Mouse (Mus musculus) stomach, postnatal 0 days (tissue): ENCODE results near the gene 4930562C15Rik. TPM values are rescaled to one million over a fixed set of nuclear protein-coding genes. Genes with fewer than 3 reads are reported as not detected.

Experiments
- ATAC-seq: fragments of 200-750 bp; cut with Nextera tagmentation; 2 replicates; pipeline ENCODE4 v1.8.0; 2017; ENCODE audit not compliant: low FRiP score, low TSS enrichment
- DNase-seq: peaks from one replicate; pipeline ENCODE4 v3.0.0-alpha.2; 2016; ENCODE audit warnings: low spot score
- H3K27ac ChIP-seq: fragments of 300-500 bp; sonication (generic); replicated peaks from 2 replicates; pipeline ENCODE4 v1.5.1; 2014; ENCODE audit warnings: mild to moderate bottlenecking, control low read depth
- H3K27me3 ChIP-seq: fragments of 300-500 bp; sonication (generic); 2 replicates; pipeline ENCODE4 v1.6.1; 2014; ENCODE audit warnings: low read length; ENCODE audit not compliant: control insufficient read depth, insufficient read depth
- H3K36me3 ChIP-seq: fragments of 300-500 bp; sonication (generic); 2 replicates; pipeline ENCODE4 v1.6.1; 2014; ENCODE audit warnings: low read length, mixed read lengths; ENCODE audit not compliant: control insufficient read depth, insufficient read depth
- H3K4me1 ChIP-seq: fragments of 300-500 bp; sonication (generic); replicated peaks from 2 replicates; pipeline ENCODE4 v1.6.1; 2014; ENCODE audit warnings: antibody characterized with exemption; ENCODE audit not compliant: control insufficient read depth, insufficient read depth
- H3K4me2 ChIP-seq: fragments of 300-500 bp; sonication (generic); replicated peaks from 2 replicates; pipeline ENCODE4 v1.6.1; 2014; ENCODE audit warnings: low read depth, mild to moderate bottlenecking, control low read depth, moderate library complexity
- H3K4me3 ChIP-seq: fragments of 300-500 bp; sonication (generic); 2 replicates; pipeline ENCODE4 v1.5.1; 2014; ENCODE audit warnings: low read depth, low read length, control low read depth
- H3K9ac ChIP-seq: fragments of 300-500 bp; sonication (generic); 2 replicates; pipeline ENCODE4 v1.6.1; 2014; ENCODE audit warnings: mild to moderate bottlenecking, low read length, control low read depth, mixed read lengths
- H3K9me3 ChIP-seq: fragments of 300-500 bp; sonication (generic); 2 replicates; pipeline ENCODE4 v1.6.1; 2016; ENCODE audit warnings: low read length; ENCODE audit not compliant: control insufficient read depth
- CTCF ChIP-seq: IDR thresholded peaks from 2 replicates; pipeline ENCODE4 v1.5.1; 2016; ENCODE audit warnings: antibody characterized with exemption, low read depth, mild to moderate bottlenecking, moderate library complexity
- EP300 ChIP-seq: optimal IDR thresholded peaks from 2 replicates; pipeline ENCODE3; 2016; ENCODE audit warnings: antibody characterized with exemption
- WGBS: fragments of 180-500 bp; shearing (Covaris S2); extraction: QIAGEN DNeasy Blood & Tissue Kit; methylation state at CpG from one replicate; pipeline ENCODE4 v1.1.7; 2014; 5-methylcytosine and 5-hydroxymethylcytosine counted together
- polyA plus RNA-seq: library from polyadenylated mRNA; unstranded; fragments of >200 nt; fragmentation: Nextera tagmentation; extraction: Ambion mirVana; gene quantifications from 2 replicates; pipeline ENCODE4 v1.2.1, GENCODE M21; 2015

The 4930562C15Rik gene
- polyA plus RNA-seq, 1 experiment from 2014 or later, result 0.32 TPM

GRCm38 (mm10) chr16:4912907-4913782 is 77.9 kb downstream of the 4930562C15Rik start:
- TF ChIP-seq EP300 (no peak), CTCF (peak; percentile 24; the same call in 1 of the 2 replicates)
- Histone ChIP-seq H3K27ac (peak overlapping the region; percentile 87), H3K27me3 (no peaks in the 10 kb centered on the region), H3K4me2 (no peak overlapping the region), H3K4me1 (0 out of 2 replicates have a peak, but pooled peaks cover 2% of the 10 kb centered on the region), H3K4me3 (no peak overlapping the region), H3K9me3 (no peaks in the 10 kb centered on the region), H3K36me3 (peaks cover 22% of the 10 kb centered on the region), H3K9ac (no peak overlapping the region; the same call in 1 of the 2 replicates)
- DNase-seq (no peak), ATAC-seq (peak; percentile 67)
- WGBS, result 62% methylated on average over 11 of the region's 11 CpGs

- H3K36me3 ChIP-seq, result peaks cover 28% of the 10 kb centered on the region
- peak overlapping the region; percentile 87 for H3K27ac ChIP-seq
- H3K9me3 ChIP-seq, result no peaks in the 10 kb centered on the region
- WGBS, result 33% methylated on average over 12 of the region's 12 CpGs
- H3K27me3 ChIP-seq, result no peaks in the 10 kb centered on the region
- TF ChIP-seq CTCF (peak; percentile 99), EP300 (no peak)
- no peak overlapping the region for H3K9ac ChIP-seq
- H3K4me3 ChIP-seq, result no peak overlapping the region
- H3K4me1 ChIP-seq, result 0 out of 2 replicates have a peak, but pooled peaks cover 2% of the 10 kb centered on the region
- H3K4me2 ChIP-seq, result 0 out of 2 replicates have a peak overlapping the region, but pooled peaks have one; percentile 6
- peak; percentile 63 for ATAC-seq
- peak; percentile 87 for DNase-seq
Measured at GRCm38 (mm10) chr16:4913783-4914735, 78.8 kb downstream of the 4930562C15Rik start.

GRCm38 (mm10) chr16:4915931-4916330 is 80.7 kb downstream of the 4930562C15Rik start:
- Histone ChIP-seq H3K36me3 (peaks cover 23% of the 10 kb centered on the region), H3K9ac (no peak overlapping the region), H3K9me3 (no peaks in the 10 kb centered on the region), H3K27me3 (no peaks in the 10 kb centered on the region), H3K4me1 (0 out of 2 replicates have a peak, but pooled peaks cover 2% of the 10 kb centered on the region), H3K27ac (no peak overlapping the region), H3K4me3 (no peak overlapping the region), H3K4me2 (no peak overlapping the region)
- 0 out of 2 replicates have a peak, but pooled peaks have one; percentile 9 for ATAC-seq
- 86% methylated on average over 3 of the region's 3 CpGs for WGBS
- DNase-seq, result no peak
- TF ChIP-seq CTCF, result no peak
- TF ChIP-seq EP300, result no peak

- no peak overlapping the region for H3K27ac ChIP-seq
- no peak overlapping the region for H3K9ac ChIP-seq
- H3K36me3 ChIP-seq, result peaks cover 21% of the 10 kb centered on the region
- no peaks in the 10 kb centered on the region for H3K27me3 ChIP-seq
- H3K9me3 ChIP-seq, result no peaks in the 10 kb centered on the region
- ATAC-seq, result no peak
- no peak overlapping the region for H3K4me3 ChIP-seq
- no peak for TF ChIP-seq CTCF
- no peak for TF ChIP-seq EP300
- WGBS, result 80% methylated on average over 2 of the region's 2 CpGs
- H3K4me2 ChIP-seq, result no peak overlapping the region
- DNase-seq, result no peak
- H3K4me1 ChIP-seq, result 0 out of 2 replicates have a peak, but pooled peaks cover 2% of the 10 kb centered on the region
Measured at GRCm38 (mm10) chr16:4916608-4917007, 81.4 kb downstream of the 4930562C15Rik start.

Other genes starting within 250 kb of the 4930562C15Rik start
- gene Glis2, start 240.7 kb upstream of the 4930562C15Rik start, polyA plus RNA-seq, result 11.6 and 11.7 TPM in 2 replicates
- gene Pam16, start 210.4 kb upstream of the 4930562C15Rik start, polyA plus RNA-seq, result 65.4 and 71.9 TPM in 2 replicates
- 8.8 and 9.6 TPM in 2 replicates for gene Vasn, start 195.5 kb upstream of the 4930562C15Rik start, polyA plus RNA-seq
- 47.0 and 49.2 TPM in 2 replicates for gene Dnaja3, start 195.4 kb upstream of the 4930562C15Rik start, polyA plus RNA-seq
- gene Coro7, start 155.6 kb upstream of the 4930562C15Rik start, polyA plus RNA-seq, result 7.6 and 8.1 TPM in 2 replicates
- gene Nmral1, start 116.1 kb upstream of the 4930562C15Rik start, polyA plus RNA-seq, result 15.5 and 17.2 TPM in 2 replicates
- gene Hmox2, start 109.1 kb upstream of the 4930562C15Rik start, polyA plus RNA-seq, result 57.4 and 60.6 TPM in 2 replicates
- gene Cdip1, start 45.1 kb upstream of the 4930562C15Rik start, polyA plus RNA-seq, result 35.4 and 38.8 TPM in 2 replicates
- 32.1 and 40.0 TPM in 2 replicates for gene Ubald1, start 44.9 kb downstream of the 4930562C15Rik start, polyA plus RNA-seq
- 43.0 and 44.0 TPM in 2 replicates for gene Mgrn1, start 50.8 kb downstream of the 4930562C15Rik start, polyA plus RNA-seq
- gene Nudt16l1, start 103.3 kb downstream of the 4930562C15Rik start, polyA plus RNA-seq, result 92.9 and 93.6 TPM in 2 replicates
- gene Anks3, start 128.8 kb downstream of the 4930562C15Rik start, polyA plus RNA-seq, result 21.6 and 22.7 TPM in 2 replicates
- not detected in 2 replicates for gene Sept12, start 162.4 kb downstream of the 4930562C15Rik start, polyA plus RNA-seq
- 112 and 114 TPM in 2 replicates for gene Smim22, start 171.9 kb downstream of the 4930562C15Rik start, polyA plus RNA-seq
- 36.6 and 44.7 TPM in 2 replicates for gene Rogdi, start 178.1 kb downstream of the 4930562C15Rik start, polyA plus RNA-seq
- gene Glyr1, start 214.4 kb downstream of the 4930562C15Rik start, polyA plus RNA-seq, result 64.8 and 65.2 TPM in 2 replicates
- gene Ubn1, start 214.6 kb downstream of the 4930562C15Rik start, polyA plus RNA-seq, result 9.1 and 9.3 TPM in 2 replicates